Mouse (Mus musculus): ENCODE results near the gene Trmo.

DNA sequence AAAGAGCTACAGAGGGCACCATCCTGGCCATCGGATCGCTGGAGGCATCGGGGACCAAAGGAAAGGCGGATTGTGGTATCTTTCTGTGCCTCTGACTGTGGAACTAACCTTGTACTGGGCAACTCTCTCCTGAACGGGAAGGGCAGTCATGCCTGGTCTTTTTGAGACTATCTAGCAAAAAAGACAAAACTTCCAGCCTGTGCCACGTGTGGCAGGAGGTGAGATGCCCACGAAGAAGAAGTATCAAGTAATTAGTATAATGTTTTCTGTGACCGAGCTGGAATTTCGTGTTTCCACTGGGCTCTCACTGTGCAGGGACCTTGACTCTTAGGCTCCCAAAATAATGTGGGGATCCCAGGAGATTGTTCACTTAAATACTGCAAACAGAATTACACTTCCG, 50.2 kb downstream of the Trmo start:
- TF ChIP-seq CTCF (IDR thresholded peaks at IDR 0.05; ENCODE audit: borderline replicate concordance, insufficient read depth, low read length) = no peak
- no peak for TF ChIP-seq POLR2A (IDR thresholded peaks at IDR 0.05; ENCODE audit: low read depth, low read length)
